Mouse (Mus musculus) small intestine, adult 2 months (tissue): Measurements from ENCODE around the gene Slc18b1.

ENCODE experiments used
- CTCF ChIP-seq: fragments of 200-500 bp; IDR thresholded peaks from 2 replicates; pipeline ENCODE4 v1.5.1; 2012; ENCODE audit warnings: low read depth, mild to moderate bottlenecking, control low read depth, inconsistent platforms, low read length, moderate library complexity, mixed read lengths; ENCODE audit not compliant: insufficient replicate concordance, insufficient read length; ENCODE audit errors: extremely low read depth
- POLR2A ChIP-seq: fragments of 200-500 bp; IDR thresholded peaks from 2 replicates; pipeline ENCODE4 v1.6.1; 2012; ENCODE audit warnings: low read depth, mild to moderate bottlenecking, control low read depth, inconsistent platforms, low read length, moderate library complexity

GRCm38 (mm10) chr10:23838910-23839309 is 42.1 kb downstream of the Slc18b1 start:
- TF ChIP-seq CTCF (no peak), POLR2A (no peak)
